Mouse (Mus musculus): Measurements from ENCODE around the gene Tsr2.

Tsr2 gene

DNA sequence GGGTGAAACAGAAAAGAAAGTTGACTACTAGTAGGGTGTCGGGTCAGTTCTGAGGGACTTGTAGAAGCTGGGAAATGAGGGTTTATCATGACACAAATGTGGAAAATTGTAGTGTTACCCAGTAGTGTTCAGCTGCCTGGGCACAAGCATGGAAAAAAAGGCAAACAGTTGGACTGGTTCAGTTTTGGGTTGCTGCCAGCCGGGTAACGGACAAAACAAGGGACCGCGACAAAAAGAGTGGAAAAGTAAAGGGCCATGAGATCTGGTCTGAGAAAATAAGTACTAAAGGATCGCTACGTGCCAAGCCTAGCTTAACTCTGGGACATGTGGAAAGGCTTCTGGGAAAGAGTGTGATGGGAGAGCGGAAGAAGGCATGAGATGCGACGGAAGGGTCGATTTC, 50.0 kb downstream of the Tsr2 start:
- no peak for DNase-seq (ENCODE audit: low spot score)

DNA sequence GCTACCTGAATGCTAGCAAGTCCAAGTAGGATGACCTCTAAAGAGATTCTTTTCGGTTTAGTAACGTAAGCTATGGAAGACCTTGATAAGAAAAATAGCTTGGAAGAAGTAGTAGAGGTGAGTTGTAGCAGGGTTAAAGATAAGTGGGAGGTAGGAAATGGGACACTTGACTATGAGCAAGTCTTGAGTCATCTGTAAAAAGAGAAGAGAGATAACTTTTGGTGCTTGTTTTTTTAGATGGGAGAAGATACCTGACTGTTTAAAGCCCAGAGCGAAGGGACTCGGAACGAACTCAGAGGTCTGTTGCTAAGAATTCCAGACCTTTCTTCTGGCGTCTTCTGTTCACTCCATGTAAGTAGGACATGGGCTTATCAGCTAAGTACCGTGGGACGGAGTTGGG, 50.5 kb downstream of the Tsr2 start, which contains the start of gene Fgd1:
TSS of gene Fgd1 (plus strand) at position 301 of the 400 bp plus-strand sequence.
- DNase-seq (ENCODE audit: low spot score) = no peak

DNA sequence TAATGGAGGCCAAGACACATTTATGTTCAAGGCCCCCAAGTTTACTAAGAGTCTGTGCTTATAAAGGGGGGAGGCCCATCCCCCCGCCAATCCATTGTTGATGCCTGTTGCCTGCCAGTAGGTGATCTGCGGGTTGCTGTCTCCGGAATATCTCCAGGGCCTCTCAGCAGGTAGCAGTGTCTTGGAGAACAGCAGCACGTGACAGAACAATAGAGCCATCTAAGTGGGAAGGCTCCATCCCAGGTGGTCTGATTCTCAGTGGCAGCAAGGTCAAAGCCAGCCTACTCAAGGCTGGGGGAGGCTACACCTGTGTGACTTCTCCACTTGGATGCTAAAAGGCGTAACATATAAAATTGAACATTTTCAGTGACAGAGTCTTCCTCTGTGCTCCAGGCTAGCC, 55.1 kb downstream of the Tsr2 start:
- DNase-seq (ENCODE audit: low spot score) = no peak

Data from retina, embryonic 14.5 days (tissue).